Mouse (Mus musculus): Measurements from ENCODE around the gene Top2b. TPM values are rescaled to one million over a fixed set of nuclear protein-coding genes. Genes with fewer than 3 reads are reported as not detected.

The Top2b gene
- 126 and 140 TPM in 2 replicates for polyA plus RNA-seq (2014; fragmentation: Nextera tagmentation; extraction: Ambion mirVana)

- H3K4me3 ChIP-seq (ENCODE audit: low read depth, low read length): peak within 1 kb of the TSS; percentile 94
- ATAC-seq: peak; percentile 99
- H3K4me2 ChIP-seq (ENCODE audit: low read length): peak within 1 kb of the TSS; percentile 76
- H3K36me3 ChIP-seq (ENCODE audit: control insufficient read depth, insufficient read depth, low read length): no peaks in the 10 kb centered on the region
- H3K27ac ChIP-seq (ENCODE audit: low read depth, low read length): peak within 1 kb of the TSS; percentile 99
- 1% methylated on average over 32 of the region's 32 CpGs for WGBS
- peak; percentile 99 for DNase-seq (ENCODE audit: low spot score)
- H3K9me3 ChIP-seq (replicated peaks; ENCODE audit: control insufficient read depth, low read length): no peaks in the 10 kb centered on the region
- H3K9ac ChIP-seq (ENCODE audit: low read length): peak within 1 kb of the TSS; percentile 99
- peaks cover 17% of the 10 kb centered on the region; the same call in 1 of the 2 replicates for H3K4me1 ChIP-seq (ENCODE audit: control insufficient read depth, insufficient read depth, low read length)
- H3K27me3 ChIP-seq (replicated peaks; ENCODE audit: control insufficient read depth, insufficient read depth, low read length): no peaks in the 10 kb centered on the region
Measured at GRCm38 (mm10) chr14:16364878-16365337, at the start of gene Top2b. TSS of gene Top2b (plus strand) at chr14:16365179.

- 88% methylated on average over 1 of the region's 1 CpGs for WGBS
- H3K27me3 ChIP-seq (replicated peaks; ENCODE audit: control insufficient read depth, insufficient read depth, low read length): no peaks in the 10 kb centered on the region
- no peak overlapping the region for H3K4me3 ChIP-seq (ENCODE audit: low read depth, low read length)
- no peak overlapping the region for H3K9ac ChIP-seq (ENCODE audit: low read length)
- no peaks in the 10 kb centered on the region for H3K4me1 ChIP-seq (ENCODE audit: control insufficient read depth, insufficient read depth, low read length)
- H3K4me2 ChIP-seq (ENCODE audit: low read length): no peak overlapping the region
- no peaks in the 10 kb centered on the region for H3K36me3 ChIP-seq (ENCODE audit: control insufficient read depth, insufficient read depth, low read length)
- no peak for DNase-seq (ENCODE audit: low spot score)
- no peak overlapping the region for H3K27ac ChIP-seq (ENCODE audit: low read depth, low read length)
- no peak for ATAC-seq
- no peaks in the 10 kb centered on the region for H3K9me3 ChIP-seq (replicated peaks; ENCODE audit: control insufficient read depth, low read length)
Measured at GRCm38 (mm10) chr14:16316715-16317114, 48.3 kb upstream of the Top2b start.

GRCm38 (mm10) chr14:16319818-16320217, 45.2 kb upstream of the Top2b start:
- Histone ChIP-seq H3K36me3 (ENCODE audit: control insufficient read depth, insufficient read depth, low read length) (no peaks in the 10 kb centered on the region), H3K27ac (ENCODE audit: low read depth, low read length) (no peak overlapping the region), H3K9me3 (replicated peaks; ENCODE audit: control insufficient read depth, low read length) (no peaks in the 10 kb centered on the region), H3K27me3 (replicated peaks; ENCODE audit: control insufficient read depth, insufficient read depth, low read length) (no peaks in the 10 kb centered on the region), H3K4me1 (ENCODE audit: control insufficient read depth, insufficient read depth, low read length) (no peaks in the 10 kb centered on the region), H3K4me3 (ENCODE audit: low read depth, low read length) (no peak overlapping the region), H3K9ac (ENCODE audit: low read length) (no peak overlapping the region), H3K4me2 (ENCODE audit: low read length) (no peak overlapping the region)
- DNase-seq (ENCODE audit: low spot score) (no peak), ATAC-seq (no peak)
- WGBS: 92% methylated on average over 2 of the region's 2 CpGs

- DNase-seq (ENCODE audit: low spot score): no peak
- H3K9me3 ChIP-seq (replicated peaks; ENCODE audit: control insufficient read depth, low read length): no peaks in the 10 kb centered on the region
- H3K4me1 ChIP-seq (ENCODE audit: control insufficient read depth, insufficient read depth, low read length): no peaks in the 10 kb centered on the region
- no peak overlapping the region for H3K9ac ChIP-seq (ENCODE audit: low read length)
- H3K27me3 ChIP-seq (replicated peaks; ENCODE audit: control insufficient read depth, insufficient read depth, low read length): no peaks in the 10 kb centered on the region
- no peak overlapping the region for H3K27ac ChIP-seq (ENCODE audit: low read depth, low read length)
- no peak overlapping the region for H3K4me3 ChIP-seq (ENCODE audit: low read depth, low read length)
- no peaks in the 10 kb centered on the region for H3K36me3 ChIP-seq (ENCODE audit: control insufficient read depth, insufficient read depth, low read length)
- no peak overlapping the region for H3K4me2 ChIP-seq (ENCODE audit: low read length)
- WGBS: 79% methylated on average over 4 of the region's 4 CpGs
- no peak for ATAC-seq
Measured at GRCm38 (mm10) chr14:16324394-16324793, 40.6 kb upstream of the Top2b start.

- ATAC-seq (no peak), DNase-seq (ENCODE audit: low spot score) (no peak)
- H3K27ac ChIP-seq (ENCODE audit: low read depth, low read length): no peak overlapping the region
- H3K4me3 ChIP-seq (ENCODE audit: low read depth, low read length): no peak overlapping the region
- no peak overlapping the region for H3K4me2 ChIP-seq (ENCODE audit: low read length)
- H3K27me3 ChIP-seq (replicated peaks; ENCODE audit: control insufficient read depth, insufficient read depth, low read length): no peaks in the 10 kb centered on the region
- WGBS: 22% methylated on average over 1 of the region's 1 CpGs
- no peaks in the 10 kb centered on the region for H3K9me3 ChIP-seq (replicated peaks; ENCODE audit: control insufficient read depth, low read length)
- H3K9ac ChIP-seq (ENCODE audit: low read length): no peak overlapping the region
- H3K36me3 ChIP-seq (ENCODE audit: control insufficient read depth, insufficient read depth, low read length): no peaks in the 10 kb centered on the region
- H3K4me1 ChIP-seq (ENCODE audit: control insufficient read depth, insufficient read depth, low read length): no peaks in the 10 kb centered on the region
Measured at GRCm38 (mm10) chr14:16325208-16325607, 39.8 kb upstream of the Top2b start.

GRCm38 (mm10) chr14:16328531-16328930, 36.4 kb upstream of the Top2b start:
- H3K27ac ChIP-seq (ENCODE audit: low read depth, low read length): no peak overlapping the region
- peak; percentile 18 for DNase-seq (ENCODE audit: low spot score)
- 8% methylated on average over 2 of the region's 2 CpGs for WGBS
- no peak overlapping the region for H3K4me3 ChIP-seq (ENCODE audit: low read depth, low read length)
- no peaks in the 10 kb centered on the region for H3K4me1 ChIP-seq (ENCODE audit: control insufficient read depth, insufficient read depth, low read length)
- H3K36me3 ChIP-seq (ENCODE audit: control insufficient read depth, insufficient read depth, low read length): no peaks in the 10 kb centered on the region
- H3K9me3 ChIP-seq (replicated peaks; ENCODE audit: control insufficient read depth, low read length): no peaks in the 10 kb centered on the region
- 0 out of 2 replicates have a peak, but pooled peaks have one; percentile 20 for ATAC-seq
- H3K27me3 ChIP-seq (replicated peaks; ENCODE audit: control insufficient read depth, insufficient read depth, low read length): no peaks in the 10 kb centered on the region
- no peak overlapping the region for H3K9ac ChIP-seq (ENCODE audit: low read length)
- no peak overlapping the region for H3K4me2 ChIP-seq (ENCODE audit: low read length)

GRCm38 (mm10) chr14:16328959-16329480, 36.0 kb upstream of the Top2b start:
- Histone ChIP-seq H3K4me3 (ENCODE audit: low read depth, low read length) (no peak overlapping the region), H3K4me2 (ENCODE audit: low read length) (no peak overlapping the region), H3K27me3 (replicated peaks; ENCODE audit: control insufficient read depth, insufficient read depth, low read length) (no peaks in the 10 kb centered on the region), H3K36me3 (ENCODE audit: control insufficient read depth, insufficient read depth, low read length) (no peaks in the 10 kb centered on the region), H3K4me1 (ENCODE audit: control insufficient read depth, insufficient read depth, low read length) (no peaks in the 10 kb centered on the region), H3K9ac (ENCODE audit: low read length) (no peak overlapping the region), H3K9me3 (replicated peaks; ENCODE audit: control insufficient read depth, low read length) (no peaks in the 10 kb centered on the region), H3K27ac (ENCODE audit: low read depth, low read length) (no peak overlapping the region)
- 0 out of 2 replicates have a peak, but pooled peaks have one; percentile 7 for ATAC-seq
- WGBS: 15% methylated on average over 5 of the region's 5 CpGs
- no peak for DNase-seq (ENCODE audit: low spot score)

- 67% methylated on average over 3 of the region's 3 CpGs for WGBS
- Histone ChIP-seq H3K9me3 (replicated peaks; ENCODE audit: control insufficient read depth, low read length) (no peaks in the 10 kb centered on the region), H3K27me3 (replicated peaks; ENCODE audit: control insufficient read depth, insufficient read depth, low read length) (no peaks in the 10 kb centered on the region), H3K4me3 (ENCODE audit: low read depth, low read length) (no peak overlapping the region), H3K4me1 (ENCODE audit: control insufficient read depth, insufficient read depth, low read length) (no peaks in the 10 kb centered on the region), H3K9ac (ENCODE audit: low read length) (no peak overlapping the region), H3K36me3 (ENCODE audit: control insufficient read depth, insufficient read depth, low read length) (no peaks in the 10 kb centered on the region), H3K27ac (ENCODE audit: low read depth, low read length) (no peak overlapping the region), H3K4me2 (ENCODE audit: low read length) (no peak overlapping the region)
- no peak for DNase-seq (ENCODE audit: low spot score)
- no peak for ATAC-seq
Measured at GRCm38 (mm10) chr14:16329756-16330155, 35.2 kb upstream of the Top2b start.

GRCm38 (mm10) chr14:16334260-16334659, 30.7 kb upstream of the Top2b start:
- H3K27me3 ChIP-seq (replicated peaks; ENCODE audit: control insufficient read depth, insufficient read depth, low read length): no peaks in the 10 kb centered on the region
- no peak overlapping the region for H3K27ac ChIP-seq (ENCODE audit: low read depth, low read length)
- no peak overlapping the region for H3K4me2 ChIP-seq (ENCODE audit: low read length)
- H3K4me3 ChIP-seq (ENCODE audit: low read depth, low read length): no peak overlapping the region
- H3K4me1 ChIP-seq (ENCODE audit: control insufficient read depth, insufficient read depth, low read length): no peaks in the 10 kb centered on the region
- no peaks in the 10 kb centered on the region for H3K36me3 ChIP-seq (ENCODE audit: control insufficient read depth, insufficient read depth, low read length)
- no peak overlapping the region for H3K9ac ChIP-seq (ENCODE audit: low read length)
- ATAC-seq (no peak), DNase-seq (ENCODE audit: low spot score) (peak; percentile 35)
- H3K9me3 ChIP-seq (replicated peaks; ENCODE audit: control insufficient read depth, low read length): no peaks in the 10 kb centered on the region
- WGBS: 82% methylated on average over 3 of the region's 3 CpGs

All from forebrain, embryonic 14.5 days (tissue).